Mouse (Mus musculus): ENCODE results near the gene Ugt2b34. TPM values are rescaled to one million over a fixed set of nuclear protein-coding genes. Genes with fewer than 3 reads are reported as not detected.
A peak's percentile ranks its signal among the peaks of the same experiment; 100 is the strongest.
"Not testable (repeated sequence)": the region's sequence is repeated elsewhere in the genome, so short reads cannot be mapped to it uniquely, and the experiment has no call there.

Ugt2b34 gene
- polyA plus RNA-seq, 1 experiment from 2014 or later: 77.0 TPM

DNA sequence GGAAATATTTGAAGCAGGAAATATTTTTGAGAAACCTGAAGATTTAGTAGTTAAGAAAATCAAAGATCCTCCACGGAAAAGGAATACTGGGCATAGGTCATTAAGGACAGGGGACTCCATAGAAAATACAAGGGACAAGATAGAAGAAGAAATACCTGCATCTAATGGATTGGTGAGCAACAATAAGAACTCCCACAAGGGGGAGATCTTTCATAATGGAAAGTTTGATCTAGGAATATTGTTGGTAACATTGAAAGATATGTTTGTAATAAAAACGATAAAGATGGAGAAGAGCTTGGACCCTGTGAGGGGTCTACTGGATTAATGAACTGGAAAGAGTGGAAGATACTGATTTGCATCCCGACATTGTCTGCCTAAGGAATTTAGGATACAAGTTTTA, 20.1 kb downstream of the Ugt2b34 start:
- Histone ChIP-seq H3K4me2 (ENCODE audit: low read depth, low read length) (no peak overlapping the region), H3K9ac (ENCODE audit: low read length) (no peak overlapping the region), H3K4me3 (replicated peaks; ENCODE audit: low read length) (no peak overlapping the region), H3K36me3 (ENCODE audit: control insufficient read depth, insufficient read depth, low read length) (no peaks in the 10 kb centered on the region), H3K4me1 (ENCODE audit: control insufficient read depth, insufficient read depth, low read length) (no peaks in the 10 kb centered on the region), H3K9me3 (replicated peaks; ENCODE audit: control insufficient read depth, low read length) (no peaks in the 10 kb centered on the region), H3K27ac (ENCODE audit: low read length) (no peak overlapping the region), H3K27me3 (ENCODE audit: control insufficient read depth, insufficient read depth, low read length) (no peaks in the 10 kb centered on the region)
- no peak for ATAC-seq (ENCODE audit: insufficient read depth, low FRiP score)
- 51% methylated on average over 3 of the region's 3 CpGs for WGBS

DNA sequence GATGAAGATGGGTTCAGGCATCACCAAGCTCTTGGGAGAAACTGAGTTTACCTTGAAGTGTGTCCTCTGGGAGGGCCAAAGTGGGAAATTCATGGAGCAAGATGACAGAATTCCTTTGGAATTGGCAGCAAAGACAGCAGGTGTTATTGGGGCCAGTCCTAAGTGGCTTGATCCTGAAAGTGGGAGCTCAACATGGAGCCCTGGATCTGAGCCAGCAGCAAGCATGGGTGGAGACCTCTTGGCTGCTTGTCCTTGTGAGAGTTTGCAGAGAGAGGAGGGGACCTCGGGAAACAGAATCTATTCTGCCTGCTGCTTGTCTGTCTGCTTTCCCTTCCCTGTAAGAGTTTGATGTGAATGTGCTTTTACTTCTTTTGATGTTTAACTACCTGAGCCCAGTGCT, 34.9 kb downstream of the Ugt2b34 start:
- ATAC-seq (ENCODE audit: insufficient read depth, low FRiP score): no peak

DNA sequence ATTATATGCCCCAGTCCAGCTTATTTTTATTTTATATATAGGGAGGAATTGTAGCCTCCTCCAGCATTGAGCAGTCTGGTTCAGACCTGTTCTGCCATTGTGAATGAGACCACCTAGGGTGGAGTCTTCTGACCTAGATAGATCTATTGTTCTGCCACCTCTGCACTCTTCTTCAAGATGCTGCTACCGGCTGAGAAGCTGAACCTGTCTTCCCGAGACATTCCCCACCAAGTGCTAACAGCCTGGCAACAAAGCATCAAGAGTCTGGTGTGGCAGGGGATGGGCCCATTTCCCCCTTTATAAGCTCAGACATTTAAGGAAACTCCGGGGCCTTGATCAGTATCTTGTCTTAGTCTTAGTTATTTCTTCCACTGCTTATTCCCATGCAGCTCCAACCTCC, 48.4 kb downstream of the Ugt2b34 start:
- Histone ChIP-seq H3K9ac (ENCODE audit: low read length) (no peak overlapping the region), H3K4me3 (replicated peaks; ENCODE audit: low read length) (no peak overlapping the region), H3K4me2 (ENCODE audit: low read depth, low read length) (no peak overlapping the region), H3K36me3 (ENCODE audit: control insufficient read depth, insufficient read depth, low read length) (no peaks in the 10 kb centered on the region), H3K27ac (ENCODE audit: low read length) (0 out of 2 replicates have a peak overlapping the region, but pooled peaks have one; percentile 5), H3K4me1 (ENCODE audit: control insufficient read depth, insufficient read depth, low read length) (no peaks in the 10 kb centered on the region), H3K27me3 (ENCODE audit: control insufficient read depth, insufficient read depth, low read length) (no peaks in the 10 kb centered on the region), H3K9me3 (replicated peaks; ENCODE audit: control insufficient read depth, low read length) (no peaks in the 10 kb centered on the region)
- no peak for ATAC-seq (ENCODE audit: insufficient read depth, low FRiP score)
- 49% methylated on average over 3 of the region's 3 CpGs for WGBS

More for the DNA sequence above, 34.9 kb downstream of the Ugt2b34 start:
- Histone ChIP-seq H3K36me3 (ENCODE audit: control insufficient read depth, insufficient read depth, low read length) (no peaks in the 10 kb centered on the region), H3K4me2 (ENCODE audit: low read depth, low read length) (no peak overlapping the region), H3K4me1 (ENCODE audit: control insufficient read depth, insufficient read depth, low read length) (0 out of 2 replicates have a peak, but pooled peaks cover 2% of the 10 kb centered on the region), H3K4me3 (replicated peaks; ENCODE audit: low read length) (no peak overlapping the region), H3K9me3 (replicated peaks; ENCODE audit: control insufficient read depth, low read length) (no peaks in the 10 kb centered on the region), H3K27ac (ENCODE audit: low read length) (no peak overlapping the region), H3K9ac (ENCODE audit: low read length) (no peak overlapping the region), H3K27me3 (ENCODE audit: control insufficient read depth, insufficient read depth, low read length) (no peaks in the 10 kb centered on the region)
- WGBS: 30% methylated on average over 1 of the region's 1 CpGs

DNA sequence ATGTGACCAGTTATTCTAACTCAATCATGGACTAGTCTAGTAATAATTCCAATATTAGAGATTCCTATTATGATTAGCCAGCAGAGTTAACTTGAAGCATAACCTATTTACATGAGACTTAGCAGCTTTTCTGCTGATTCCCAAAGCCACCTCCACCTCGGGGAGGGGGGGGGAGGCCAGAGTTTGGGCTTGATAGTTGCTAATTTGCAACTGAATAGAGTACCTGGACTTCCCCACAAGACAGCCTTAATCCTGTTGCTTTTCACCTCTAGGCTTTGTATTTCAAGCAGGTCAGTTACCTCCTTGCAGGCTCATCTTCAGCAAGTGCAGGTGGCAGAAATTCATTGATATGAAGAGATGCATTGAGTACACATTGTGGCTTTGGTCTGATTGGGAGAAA, 49.1 kb downstream of the Ugt2b34 start:
- H3K4me3 ChIP-seq (replicated peaks; ENCODE audit: low read length): no peak overlapping the region

DNA sequence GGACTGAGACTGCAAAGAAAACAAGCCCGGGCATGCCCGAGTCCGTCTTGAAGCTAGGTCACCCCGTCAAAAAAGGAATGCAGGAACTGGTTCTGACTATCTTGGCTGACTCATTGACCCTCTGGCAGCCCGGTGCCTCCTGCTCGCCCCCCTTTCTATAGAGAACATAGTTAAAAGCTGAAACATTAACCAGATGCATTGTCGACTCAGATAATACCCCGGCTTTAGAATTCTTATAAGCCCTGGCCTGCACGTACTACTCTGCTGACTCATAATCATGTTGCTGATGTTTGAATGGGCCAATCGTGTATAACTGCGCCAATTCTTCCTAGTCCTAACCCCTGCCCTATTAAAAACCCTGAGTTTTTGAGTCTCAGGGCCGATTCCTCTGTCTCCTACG, 50.2 kb downstream of the Ugt2b34 start:
- not testable (repeated sequence) for H3K9me3 ChIP-seq (replicated peaks; ENCODE audit: control insufficient read depth, low read length); H3K4me3 ChIP-seq (replicated peaks; ENCODE audit: low read length); H3K9ac ChIP-seq (ENCODE audit: low read length); H3K4me1 ChIP-seq (ENCODE audit: control insufficient read depth, insufficient read depth, low read length); H3K27me3 ChIP-seq (ENCODE audit: control insufficient read depth, insufficient read depth, low read length); H3K36me3 ChIP-seq (ENCODE audit: control insufficient read depth, insufficient read depth, low read length); H3K4me2 ChIP-seq (ENCODE audit: low read depth, low read length)
- ATAC-seq (ENCODE audit: insufficient read depth, low FRiP score): peak; percentile 78
- WGBS: 54% methylated on average over 13 of the region's 13 CpGs
- peak overlapping the region; percentile 88 for H3K27ac ChIP-seq (ENCODE audit: low read length)

More for the DNA sequence above, 49.1 kb downstream of the Ugt2b34 start:
- no peak overlapping the region for H3K4me2 ChIP-seq (ENCODE audit: low read depth, low read length)
- H3K9me3 ChIP-seq (replicated peaks; ENCODE audit: control insufficient read depth, low read length): no peaks in the 10 kb centered on the region
- no peaks in the 10 kb centered on the region for H3K36me3 ChIP-seq (ENCODE audit: control insufficient read depth, insufficient read depth, low read length)
- no peak for ATAC-seq (ENCODE audit: insufficient read depth, low FRiP score)
- no peaks in the 10 kb centered on the region for H3K4me1 ChIP-seq (ENCODE audit: control insufficient read depth, insufficient read depth, low read length)
- H3K9ac ChIP-seq (ENCODE audit: low read length): no peak overlapping the region
- H3K27ac ChIP-seq (ENCODE audit: low read length): no peak overlapping the region; the same call in 1 of the 2 replicates
- 36% methylated on average over 1 of the region's 1 CpGs for WGBS
- H3K27me3 ChIP-seq (ENCODE audit: control insufficient read depth, insufficient read depth, low read length): no peaks in the 10 kb centered on the region

DNA sequence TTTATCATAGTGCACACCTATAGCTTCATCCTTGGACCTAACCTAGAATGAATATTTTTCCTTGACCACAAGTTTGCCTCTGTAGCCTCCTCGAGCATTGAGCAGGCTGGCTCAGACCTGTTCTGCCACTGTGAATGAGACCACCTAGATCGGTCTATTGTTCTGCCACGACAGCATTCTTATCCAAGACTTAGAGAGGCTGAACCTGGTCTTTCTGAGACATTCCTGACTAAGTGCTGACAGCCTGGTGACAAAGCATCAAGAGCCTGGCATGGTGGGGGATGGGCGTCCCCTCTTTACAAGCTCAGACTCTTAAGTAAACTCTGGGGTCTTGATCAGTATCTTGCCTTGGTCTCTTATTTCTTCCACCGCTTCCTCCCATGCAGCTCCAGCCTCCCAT, 55.1 kb downstream of the Ugt2b34 start:
- no peak for ATAC-seq (ENCODE audit: insufficient read depth, low FRiP score)
- H3K27me3 ChIP-seq (ENCODE audit: control insufficient read depth, insufficient read depth, low read length): no peaks in the 10 kb centered on the region
- WGBS: 37% methylated on average over 5 of the region's 5 CpGs
- no peak overlapping the region for H3K9ac ChIP-seq (ENCODE audit: low read length)
- no peaks in the 10 kb centered on the region for H3K4me1 ChIP-seq (ENCODE audit: control insufficient read depth, insufficient read depth, low read length)
- H3K27ac ChIP-seq (ENCODE audit: low read length): no peak overlapping the region
- H3K4me3 ChIP-seq (replicated peaks; ENCODE audit: low read length): no peak overlapping the region
- no peak overlapping the region for H3K4me2 ChIP-seq (ENCODE audit: low read depth, low read length)
- no peaks in the 10 kb centered on the region for H3K9me3 ChIP-seq (replicated peaks; ENCODE audit: control insufficient read depth, low read length)
- H3K36me3 ChIP-seq (ENCODE audit: control insufficient read depth, insufficient read depth, low read length): no peaks in the 10 kb centered on the region

DNA sequence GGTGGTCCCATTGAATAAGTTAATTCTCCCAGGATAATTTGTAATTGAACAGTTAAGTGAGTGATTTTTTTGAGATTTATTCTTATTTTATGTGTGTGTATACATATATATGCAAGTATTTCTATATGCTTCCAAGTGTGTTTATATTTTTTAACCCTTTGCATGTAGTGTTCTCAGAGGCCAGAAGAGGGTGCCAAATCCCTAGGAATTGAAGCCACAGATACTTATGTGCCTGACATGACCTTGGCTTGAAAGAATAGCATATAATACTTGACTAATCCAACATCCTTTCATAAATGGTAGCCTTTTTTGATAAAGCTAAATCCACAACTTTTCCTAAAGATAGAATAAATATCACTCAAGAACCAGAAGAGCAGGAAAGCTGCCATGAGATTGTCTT, 56.6 kb downstream of the Ugt2b34 start:
- 0 out of 2 replicates have a peak, but pooled peaks have one; percentile 29 for ATAC-seq (ENCODE audit: insufficient read depth, low FRiP score)
- Histone ChIP-seq H3K9me3 (replicated peaks; ENCODE audit: control insufficient read depth, low read length) (no peaks in the 10 kb centered on the region), H3K27ac (ENCODE audit: low read length) (no peak overlapping the region)

DNA sequence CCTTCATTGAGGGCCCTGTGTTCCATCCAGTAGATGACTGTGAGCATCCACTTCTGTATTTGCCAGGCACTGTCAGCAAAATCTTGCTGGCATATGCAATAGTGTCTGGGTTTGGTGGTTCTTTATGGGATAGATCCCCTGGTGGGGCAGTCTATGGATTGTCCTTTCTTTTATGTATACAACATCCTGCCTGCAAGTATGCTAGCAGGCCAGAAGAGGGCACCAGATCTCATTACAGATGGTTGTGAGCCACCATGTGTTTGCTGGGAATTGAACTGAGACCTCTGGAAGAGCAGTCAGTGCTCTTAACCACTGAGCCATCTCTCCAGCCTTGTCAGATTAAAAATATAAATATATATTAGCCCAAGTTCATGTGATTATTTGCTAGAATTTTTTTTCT, 65.5 kb downstream of the Ugt2b34 start:
- not testable (repeated sequence) for H3K27ac ChIP-seq (ENCODE audit: low read length); H3K36me3 ChIP-seq (ENCODE audit: control insufficient read depth, insufficient read depth, low read length); H3K9ac ChIP-seq (ENCODE audit: low read length); H3K4me3 ChIP-seq (replicated peaks; ENCODE audit: low read length); ATAC-seq (ENCODE audit: insufficient read depth, low FRiP score); H3K4me2 ChIP-seq (ENCODE audit: low read depth, low read length); H3K27me3 ChIP-seq (ENCODE audit: control insufficient read depth, insufficient read depth, low read length); H3K4me1 ChIP-seq (ENCODE audit: control insufficient read depth, insufficient read depth, low read length); H3K9me3 ChIP-seq (replicated peaks; ENCODE audit: control insufficient read depth, low read length)

More for the DNA sequence above, 56.6 kb downstream of the Ugt2b34 start:
- no peak overlapping the region for H3K4me2 ChIP-seq (ENCODE audit: low read depth, low read length)
- H3K4me3 ChIP-seq (replicated peaks; ENCODE audit: low read length): no peak overlapping the region
- no peaks in the 10 kb centered on the region for H3K4me1 ChIP-seq (ENCODE audit: control insufficient read depth, insufficient read depth, low read length)
- no peaks in the 10 kb centered on the region for H3K36me3 ChIP-seq (ENCODE audit: control insufficient read depth, insufficient read depth, low read length)
- H3K9ac ChIP-seq (ENCODE audit: low read length): no peak overlapping the region
- no peaks in the 10 kb centered on the region for H3K27me3 ChIP-seq (ENCODE audit: control insufficient read depth, insufficient read depth, low read length)

DNA sequence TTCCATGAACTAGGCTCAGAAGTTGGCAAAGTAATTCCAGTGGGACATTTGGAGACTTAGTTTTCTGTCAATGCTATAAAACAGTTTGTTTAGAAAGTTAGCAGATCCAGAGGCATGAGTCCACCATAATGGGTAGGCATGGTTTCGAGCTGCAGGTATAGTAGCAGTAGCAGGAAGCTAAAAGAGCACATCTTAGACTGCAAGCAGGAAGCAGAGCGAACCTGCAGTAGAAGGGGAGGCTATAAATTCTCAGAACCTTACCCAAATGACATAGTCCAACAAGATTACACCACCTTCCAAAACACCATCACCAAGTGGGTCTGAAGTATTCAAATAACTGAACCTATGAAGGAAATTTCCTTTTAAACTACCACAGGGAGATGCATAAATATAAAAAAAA, 66.5 kb downstream of the Ugt2b34 start:
- H3K27ac ChIP-seq (ENCODE audit: low read length): no peak overlapping the region
- H3K9ac ChIP-seq (ENCODE audit: low read length): no peak overlapping the region
- H3K27me3 ChIP-seq (ENCODE audit: control insufficient read depth, insufficient read depth, low read length): no peaks in the 10 kb centered on the region
- H3K4me3 ChIP-seq (replicated peaks; ENCODE audit: low read length): no peak overlapping the region
- no peak for ATAC-seq (ENCODE audit: insufficient read depth, low FRiP score)
- no peaks in the 10 kb centered on the region for H3K4me1 ChIP-seq (ENCODE audit: control insufficient read depth, insufficient read depth, low read length)
- H3K4me2 ChIP-seq (ENCODE audit: low read depth, low read length): no peak overlapping the region
- peaks cover 8% of the 10 kb centered on the region; the same call in 1 of the 2 replicates for H3K36me3 ChIP-seq (ENCODE audit: control insufficient read depth, insufficient read depth, low read length)
- 89% methylated on average over 2 of the region's 2 CpGs for WGBS
- no peaks in the 10 kb centered on the region for H3K9me3 ChIP-seq (replicated peaks; ENCODE audit: control insufficient read depth, low read length)

Measured in stomach, embryonic 16.5 days (tissue).